Mouse (Mus musculus) cerebellum, adult 9-10 months (tissue): Measurements from ENCODE around the gene Cracr2a.

ENCODE experiments used
- DNase-seq: peaks from one replicate; pipeline ENCODE4 v3.0.0; 2022

Gene Cracr2a

GRCm38 (mm10) chr6:127571849-127572550 is 10.9 kb downstream of the Cracr2a start:
- no peak for DNase-seq

- no peak for DNase-seq
These were observed 12.8 kb downstream of the Cracr2a start for GRCm38 (mm10) chr6:127573779-127574463.

- DNase-seq, result no peak
These were observed 14.1 kb downstream of the Cracr2a start for GRCm38 (mm10) chr6:127575194-127575593.

GRCm38 (mm10) chr6:127577688-127578087 is 16.6 kb downstream of the Cracr2a start:
- no peak for DNase-seq

GRCm38 (mm10) chr6:127578316-127578715 is 17.2 kb downstream of the Cracr2a start:
- DNase-seq, result no peak

- DNase-seq, result no peak
These were observed 17.7 kb downstream of the Cracr2a start for GRCm38 (mm10) chr6:127578810-127579209.

- no peak for DNase-seq
These were observed 20.8 kb downstream of the Cracr2a start for GRCm38 (mm10) chr6:127581915-127582314.

- peak; percentile 78 for DNase-seq
These were observed 21.4 kb downstream of the Cracr2a start for GRCm38 (mm10) chr6:127582391-127583176.

GRCm38 (mm10) chr6:127591467-127591866 is 30.3 kb downstream of the Cracr2a start:
- no peak for DNase-seq

- DNase-seq, result no peak
These were observed 32.3 kb downstream of the Cracr2a start for GRCm38 (mm10) chr6:127593487-127593886.

- no peak for DNase-seq
These were observed 38.1 kb downstream of the Cracr2a start for GRCm38 (mm10) chr6:127599280-127599679.

- DNase-seq, result no peak
These were observed 44.2 kb downstream of the Cracr2a start for GRCm38 (mm10) chr6:127605067-127606025.

GRCm38 (mm10) chr6:127609673-127610072 is 48.5 kb downstream of the Cracr2a start:
- no peak for DNase-seq

- DNase-seq, result no peak
These were observed 50.1 kb downstream of the Cracr2a start for GRCm38 (mm10) chr6:127611216-127611615.

GRCm38 (mm10) chr6:127614083-127614984 is 53.2 kb downstream of the Cracr2a start:
- no peak for DNase-seq

GRCm38 (mm10) chr6:127616623-127617022 is 55.5 kb downstream of the Cracr2a start:
- no peak for DNase-seq

- DNase-seq, result peak; percentile 14
These were observed 56.3 kb downstream of the Cracr2a start for GRCm38 (mm10) chr6:127617258-127618025.

GRCm38 (mm10) chr6:127618686-127619085 is 57.5 kb downstream of the Cracr2a start:
- no peak for DNase-seq

GRCm38 (mm10) chr6:127625135-127625534 is 64.0 kb downstream of the Cracr2a start:
- DNase-seq, result peak; percentile 52

- no peak for DNase-seq
These were observed 66.3 kb downstream of the Cracr2a start for GRCm38 (mm10) chr6:127627453-127627852.
